Mouse (Mus musculus) G1E (cell line): ENCODE measurements around the gene Adam12.

Experiments used
- CTCF ChIP-seq: IDR thresholded peaks from 2 replicates; pipeline ENCODE4 v1.5.1; 2012; ENCODE audit warnings: low read depth, low read length, inconsistent platforms, mixed read lengths
- GATA1 ChIP-seq: IDR thresholded peaks from 2 replicates; pipeline ENCODE4 v1.6.1; 2012; ENCODE audit warnings: borderline replicate concordance, low read length, inconsistent platforms, mixed read lengths
- POLR2AphosphoS5 ChIP-seq: IDR thresholded peaks from 2 replicates; pipeline ENCODE4 v1.6.1; 2012; ENCODE audit warnings: low read depth, low read length, inconsistent platforms; ENCODE audit not compliant: insufficient replicate concordance
- TAL1 ChIP-seq: conservative IDR thresholded peaks from 2 replicates; pipeline ENCODE4 v1.6.1; 2012; ENCODE audit warnings: low read depth, low read length, inconsistent platforms, mixed read lengths

- TF ChIP-seq CTCF = no peak
- no peak for TF ChIP-seq GATA1
- TF ChIP-seq TAL1 = no peak
- no peak for TF ChIP-seq POLR2AphosphoS5
Observed at GRCm38 (mm10) chr7:133967906-133968305, 264.0 kb downstream of the Adam12 start.
